Mouse (Mus musculus) right cerebral cortex, adult 2 months (tissue): ENCODE data around the gene Ywhaq.
A peak's percentile ranks its signal among the peaks of the same experiment; 100 is the strongest.

Source experiments
- DNase-seq, 2 experiments: peaks; one replicate each; pipeline ENCODE4 v3.0.0; 2021 to 2022; ENCODE audit warnings: low spot score in 2 of 2

Gene Ywhaq

DNA sequence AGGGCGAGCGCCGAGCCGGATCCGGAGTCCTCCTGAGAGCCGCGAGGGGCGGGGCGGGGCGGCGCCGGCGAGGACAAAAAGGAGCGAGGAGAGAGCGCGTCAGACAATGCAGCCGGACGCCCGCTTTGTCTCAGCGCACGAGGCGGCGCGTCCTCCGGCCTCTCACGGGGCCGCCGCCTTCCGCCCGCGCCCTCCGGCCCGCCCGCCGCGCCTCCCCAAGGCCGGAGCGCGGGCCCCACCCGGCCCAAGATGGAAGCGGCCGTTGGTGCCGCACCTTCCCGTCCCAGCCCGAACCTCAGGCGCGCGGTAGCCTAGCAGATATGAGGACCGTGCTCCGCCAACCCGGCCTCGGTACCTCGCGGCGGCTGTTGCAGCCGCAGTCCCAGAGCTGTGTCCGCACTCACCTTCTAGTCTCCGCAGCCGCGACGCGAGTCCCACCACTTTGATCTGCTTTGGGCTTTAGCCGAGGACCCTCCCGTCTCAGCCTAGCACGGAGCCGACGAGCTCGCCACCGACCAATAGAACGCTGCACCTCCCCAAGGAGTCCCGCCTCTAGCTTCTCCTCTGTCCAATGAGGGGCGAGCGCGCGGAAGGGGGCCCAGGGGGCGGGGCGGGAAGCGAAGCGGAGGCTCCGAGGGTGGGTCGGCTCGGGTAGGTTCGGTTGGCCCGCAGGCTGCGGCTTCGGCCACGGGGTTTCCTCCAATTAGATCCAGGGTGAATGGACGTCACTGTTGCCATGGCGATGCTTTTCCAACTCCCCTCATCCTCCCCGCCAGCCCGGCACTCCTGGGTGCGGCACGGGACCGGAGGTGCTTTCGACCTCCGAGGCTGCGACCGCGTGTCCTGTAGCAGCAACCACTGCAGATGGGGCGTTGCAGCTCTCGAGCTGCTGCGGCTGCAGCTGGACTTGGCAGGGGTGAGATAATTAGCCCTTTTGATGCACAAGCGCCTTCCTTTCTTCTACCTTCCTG, at the start of gene Ywhaq:
TSS of gene Ywhaq (minus strand) at position 538 of the 971 bp plus-strand sequence.
- DNase-seq: peak; percentile 98 to 99

GRCm38 (mm10) chr12:21463448-21463891, 46.0 kb upstream of the Ywhaq start:
- no peak for DNase-seq

GRCm38 (mm10) chr12:21462658-21463057, 45.2 kb upstream of the Ywhaq start:
- no peak for DNase-seq

DNA sequence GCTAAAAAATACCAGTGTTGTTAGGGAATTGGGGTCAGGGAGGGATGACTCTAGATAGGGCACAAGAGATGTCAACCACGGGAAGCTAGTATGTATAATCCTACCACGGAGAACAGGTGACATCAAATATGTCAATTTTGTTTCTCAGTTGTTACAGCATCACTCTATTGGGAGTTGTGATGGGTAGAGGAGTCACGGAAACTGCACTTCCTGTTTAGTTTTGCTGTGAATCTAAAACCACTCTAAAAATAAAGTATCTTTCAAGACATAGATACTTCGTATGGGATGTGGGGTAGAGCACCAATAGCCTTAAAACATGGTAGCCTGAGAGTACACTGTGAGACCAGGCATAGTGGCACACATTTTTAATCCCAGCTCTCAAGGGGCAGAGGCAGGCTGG, 42.2 kb upstream of the Ywhaq start:
- DNase-seq: no peak

DNA sequence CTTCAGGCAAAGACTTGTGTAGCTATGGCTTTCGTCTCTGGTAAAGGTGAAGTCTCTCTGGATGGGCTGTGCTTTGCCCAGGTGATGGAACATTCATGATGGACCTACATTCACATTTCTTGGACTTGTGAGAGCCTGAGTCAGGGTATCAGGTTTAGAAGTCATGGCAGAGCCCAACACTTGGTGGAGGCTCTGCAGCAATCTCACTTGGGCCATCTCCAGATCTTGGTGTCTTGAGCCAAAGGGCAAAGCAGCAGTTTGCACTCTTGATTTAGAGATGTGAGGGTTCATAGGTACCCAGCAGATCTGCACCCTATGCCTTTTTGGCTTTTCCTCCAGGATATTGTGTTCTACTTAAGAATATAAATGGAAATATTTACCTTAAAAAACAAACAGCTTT, 38.6 kb upstream of the Ywhaq start:
- DNase-seq: no peak

- no peak for DNase-seq
These were observed 34.3 kb upstream of the Ywhaq start for GRCm38 (mm10) chr12:21451752-21452151.

DNA sequence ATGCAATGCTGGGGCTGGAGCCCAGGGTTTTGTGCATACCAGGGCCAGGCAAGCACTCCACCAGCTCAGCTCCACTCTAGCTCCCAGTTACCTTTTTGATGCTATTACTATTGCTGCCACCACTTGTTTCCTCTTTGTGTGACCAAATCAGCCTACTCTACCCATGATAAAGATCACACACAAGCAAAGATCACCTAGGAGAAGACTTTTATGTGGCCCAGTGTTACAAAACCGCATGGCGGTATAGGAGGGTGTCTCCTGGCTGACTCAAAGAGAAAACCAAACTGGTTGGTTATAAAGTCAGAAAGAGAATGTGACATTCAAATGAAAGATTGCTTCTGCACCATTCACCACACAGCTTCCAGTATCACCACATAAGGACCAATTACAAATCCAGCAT, 33.9 kb upstream of the Ywhaq start:
- DNase-seq: no peak

DNA sequence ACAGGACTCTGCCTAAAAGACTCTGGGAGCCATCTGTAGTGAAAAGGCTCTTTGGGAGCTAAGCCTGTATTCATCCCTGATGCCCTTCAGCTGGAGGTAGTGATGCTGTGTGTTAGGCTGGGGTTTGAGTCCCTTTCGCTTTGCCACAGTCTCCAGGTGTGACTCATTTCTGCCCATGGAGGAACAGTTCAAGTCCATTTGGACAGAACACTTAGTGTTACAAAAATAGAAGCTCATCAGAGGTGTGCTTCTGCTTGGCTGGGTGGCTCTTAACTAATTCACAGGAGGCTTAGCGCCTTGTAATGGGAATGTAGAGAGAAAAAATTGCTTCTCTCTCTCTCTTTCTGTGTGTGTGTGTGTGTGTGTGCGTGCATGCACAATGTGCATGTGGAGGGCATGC, 26.3 kb upstream of the Ywhaq start:
- DNase-seq: no peak

- no peak for DNase-seq
These were observed 24.4 kb upstream of the Ywhaq start for GRCm38 (mm10) chr12:21441870-21442269.

- no peak for DNase-seq
These were observed 22.0 kb upstream of the Ywhaq start for GRCm38 (mm10) chr12:21439428-21439827.

DNA sequence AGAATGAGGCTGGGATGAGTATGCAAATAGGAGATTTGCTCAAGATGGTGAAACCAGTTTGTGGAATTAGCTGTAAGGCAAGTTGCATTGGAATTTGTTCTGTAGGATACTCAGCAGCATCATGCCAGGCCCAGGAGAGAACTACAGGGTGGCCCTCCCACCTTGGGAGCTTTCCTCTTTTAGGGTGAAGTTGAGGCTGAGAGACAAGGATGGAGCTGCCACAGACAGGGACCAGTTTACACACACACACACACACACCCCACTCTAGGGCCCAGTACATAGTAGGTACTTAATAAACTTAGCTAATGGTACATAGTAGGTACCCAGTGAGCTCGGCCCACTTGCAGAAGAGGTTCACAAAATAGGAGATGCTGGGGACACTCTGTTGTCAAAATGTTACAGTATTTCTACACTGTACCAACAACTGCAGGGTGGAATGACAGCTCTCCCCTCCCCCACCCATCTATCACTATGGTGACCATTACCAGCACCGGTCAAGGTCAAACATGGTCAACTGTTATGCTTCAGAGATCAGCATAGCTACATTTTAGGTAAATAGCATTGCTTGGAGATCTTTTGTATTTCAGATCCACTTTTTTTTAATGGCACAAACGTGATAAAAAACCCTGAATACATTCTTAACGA, 21.4 kb upstream of the Ywhaq start:
- no peak for DNase-seq

- DNase-seq: no peak
These were observed 20.9 kb upstream of the Ywhaq start for GRCm38 (mm10) chr12:21438294-21438693.

DNA sequence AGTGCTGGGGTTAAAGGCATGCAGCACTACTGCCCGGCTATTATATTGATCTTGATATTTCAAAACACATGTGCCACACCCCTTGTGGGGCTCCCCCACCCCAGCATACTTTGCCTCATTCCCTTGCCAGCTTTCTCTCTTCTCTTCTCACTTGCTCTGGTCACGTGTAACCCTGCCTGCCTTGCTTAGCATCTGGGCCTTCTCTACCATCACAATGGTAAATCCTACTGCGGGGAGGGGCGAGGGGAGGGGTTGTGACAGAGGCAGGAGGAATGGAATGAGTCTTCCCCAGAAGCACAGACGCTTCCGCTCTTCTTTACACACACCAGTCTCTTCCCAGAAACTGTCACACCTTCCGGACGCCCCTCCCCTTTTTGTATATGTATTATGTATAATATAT, 14.5 kb upstream of the Ywhaq start:
- no peak for DNase-seq

GRCm38 (mm10) chr12:21431039-21431438, 13.6 kb upstream of the Ywhaq start:
- no peak for DNase-seq

DNA sequence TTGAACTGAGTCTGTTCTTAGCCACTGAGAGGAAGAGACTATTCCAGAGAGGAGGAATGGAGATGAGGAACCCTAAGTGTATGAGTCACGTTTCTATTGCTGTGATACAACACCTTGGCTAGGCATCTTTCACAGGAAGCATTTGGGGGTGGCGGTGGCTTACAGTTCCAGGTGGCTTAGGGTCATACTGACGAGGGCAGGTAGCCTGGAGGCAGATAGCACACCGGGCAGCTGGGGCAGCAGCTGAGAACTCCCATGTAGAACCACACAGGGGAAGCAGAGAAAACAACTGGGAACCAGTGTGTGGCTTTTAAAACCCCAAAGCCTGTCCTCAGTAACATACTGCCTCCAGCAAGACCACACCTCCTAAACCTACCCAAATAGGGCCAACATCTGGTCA, 12.7 kb upstream of the Ywhaq start:
- no peak for DNase-seq

DNA sequence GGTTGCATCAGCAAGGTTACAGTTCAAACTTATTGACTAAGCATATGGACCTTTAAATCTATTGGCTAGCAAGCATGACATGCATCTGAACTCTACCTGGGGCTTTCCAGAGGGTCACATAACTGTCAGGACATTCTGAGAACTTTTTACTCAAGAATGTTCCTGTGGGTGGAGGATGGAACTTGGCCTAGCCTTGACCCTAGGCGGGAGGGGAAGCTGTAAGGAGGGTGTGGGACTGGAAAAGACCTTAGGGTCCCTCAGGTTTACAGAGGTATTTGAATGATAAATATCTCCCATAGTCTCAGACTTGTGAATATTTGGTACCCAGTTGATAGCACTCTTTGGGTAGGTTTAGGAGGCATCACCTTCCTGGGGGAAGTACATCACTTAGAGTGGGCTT, 11.6 kb upstream of the Ywhaq start:
- no peak for DNase-seq

DNA sequence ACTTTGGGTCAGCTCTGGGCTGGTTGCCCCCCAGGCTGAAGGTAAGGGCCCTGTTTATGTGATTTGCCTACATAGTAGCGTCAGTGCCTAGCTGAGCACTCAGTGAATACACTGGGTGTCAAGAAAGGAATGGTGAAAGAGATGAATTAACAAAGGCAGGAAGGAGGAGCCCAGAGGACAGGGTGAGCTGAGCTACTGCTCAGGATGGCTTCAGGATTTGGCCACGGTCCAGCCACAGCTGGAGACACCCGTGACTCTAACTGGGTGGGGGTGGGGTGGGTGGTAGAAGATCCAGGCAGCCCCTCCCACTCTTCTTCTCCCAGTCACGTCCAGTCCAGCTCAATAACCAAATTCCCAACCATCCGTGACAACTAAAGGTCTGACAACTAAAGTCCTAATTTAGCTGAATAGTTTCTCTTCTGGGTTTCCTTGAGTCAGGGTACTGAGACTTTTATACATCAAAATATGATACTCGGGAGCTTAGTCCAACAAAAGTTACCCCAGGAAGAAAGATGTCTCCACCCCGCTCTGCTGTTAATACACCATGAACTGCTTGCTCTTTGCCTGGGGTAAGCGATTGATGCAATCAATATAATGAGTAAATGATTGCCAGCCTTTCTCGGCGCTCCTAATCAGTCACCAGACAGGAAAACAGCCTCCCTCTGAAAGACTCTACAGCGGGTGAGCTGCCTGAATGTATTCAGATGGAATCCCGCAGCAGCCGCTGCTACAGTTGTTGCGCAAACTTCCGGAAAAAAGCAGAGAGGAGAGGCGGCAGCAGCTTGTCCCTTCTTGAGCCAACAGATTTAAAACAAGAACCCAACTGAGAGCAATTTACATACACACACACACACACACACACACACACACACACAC, 8.9 kb upstream of the Ywhaq start:
- peak in 1 of 2 experiments; percentile 22 for DNase-seq

DNA sequence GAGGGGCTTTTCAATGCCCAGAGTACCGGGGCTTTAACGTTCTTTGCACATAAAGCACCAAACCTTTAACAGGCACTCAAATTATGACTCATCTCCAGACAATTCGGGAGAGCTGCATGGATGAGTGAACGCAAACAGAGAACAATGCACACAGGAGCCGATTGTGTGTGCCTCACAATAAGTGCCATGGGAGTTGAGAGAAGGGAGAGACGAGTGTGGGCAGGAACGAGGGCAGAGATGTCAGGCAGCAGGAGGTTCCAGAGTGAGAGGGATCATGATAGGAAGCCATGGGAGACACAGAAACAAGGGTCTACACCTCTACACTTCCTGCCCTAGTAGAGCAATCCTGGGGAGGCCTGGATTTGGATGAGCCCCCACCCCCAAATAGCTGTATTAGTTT, 7.2 kb upstream of the Ywhaq start:
- DNase-seq: peak in 1 of 2 experiments; percentile 20

- DNase-seq: peak; percentile 16 to 36
These were observed 1.2 kb upstream of the Ywhaq start for GRCm38 (mm10) chr12:21418621-21419131.

DNA sequence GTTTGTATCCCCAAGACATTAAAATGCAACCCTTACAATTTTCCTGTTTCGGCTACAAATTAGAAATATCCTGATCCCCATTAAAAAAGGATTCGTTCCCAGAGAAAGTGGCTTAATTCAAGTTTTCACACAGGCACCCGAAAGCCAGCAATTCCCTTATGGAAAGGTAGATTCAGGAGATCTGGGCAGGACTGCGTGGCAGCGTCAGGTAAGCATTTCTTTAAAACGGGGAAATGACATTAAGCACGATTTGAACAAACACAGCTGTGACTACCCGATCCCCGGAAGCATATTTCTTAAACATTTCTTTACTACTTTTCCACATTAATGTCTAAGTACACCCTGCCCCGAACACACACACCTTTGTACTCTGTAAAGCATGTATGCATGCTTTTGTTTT, 646 bp upstream of the Ywhaq start:
- peak in 1 of 2 experiments; percentile 41 for DNase-seq

DNA sequence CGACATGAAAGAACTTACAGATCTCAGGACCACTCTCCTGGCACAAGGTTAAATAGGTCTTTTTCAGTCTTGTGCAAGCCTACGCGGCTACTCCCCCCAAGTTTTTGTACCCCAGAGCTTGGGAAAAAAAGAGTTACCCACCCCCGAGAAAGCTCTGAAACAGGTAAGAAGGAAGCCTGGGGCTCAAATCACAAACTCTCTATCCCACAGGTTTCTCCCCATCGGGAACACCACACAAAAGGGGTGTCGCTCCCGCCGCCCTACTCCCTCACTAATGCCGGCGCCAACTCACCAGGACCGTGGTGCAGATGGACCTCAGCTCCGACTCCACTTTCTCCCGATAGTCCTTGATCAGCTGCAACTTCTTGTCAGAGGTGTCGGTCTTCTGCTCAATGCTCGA, 931 bp downstream of the Ywhaq start:
- DNase-seq: no peak

- DNase-seq: no peak
These were observed 6.8 kb downstream of the Ywhaq start for GRCm38 (mm10) chr12:21410620-21411019.
